Mouse (Mus musculus) kidney, postnatal 4 days (tissue): ENCODE measurements around the gene March1.

Source experiments
- DNase-seq, 2 experiments: peaks; one replicate each; pipeline ENCODE4 v3.0.0; 2021; ENCODE audit warnings: mixed read lengths in 2 of 2

The March1 gene

GRCm38 (mm10) chr8:66430639-66431038 lies 812.9 kb downstream of the March1 start:
- no peak for DNase-seq

GRCm38 (mm10) chr8:66433577-66433976 lies 815.9 kb downstream of the March1 start:
- DNase-seq = no peak

- DNase-seq = no peak
Observed at GRCm38 (mm10) chr8:66436804-66437203, 819.1 kb downstream of the March1 start.

GRCm38 (mm10) chr8:66437929-66438328 lies 820.2 kb downstream of the March1 start:
- no peak for DNase-seq

DNA sequence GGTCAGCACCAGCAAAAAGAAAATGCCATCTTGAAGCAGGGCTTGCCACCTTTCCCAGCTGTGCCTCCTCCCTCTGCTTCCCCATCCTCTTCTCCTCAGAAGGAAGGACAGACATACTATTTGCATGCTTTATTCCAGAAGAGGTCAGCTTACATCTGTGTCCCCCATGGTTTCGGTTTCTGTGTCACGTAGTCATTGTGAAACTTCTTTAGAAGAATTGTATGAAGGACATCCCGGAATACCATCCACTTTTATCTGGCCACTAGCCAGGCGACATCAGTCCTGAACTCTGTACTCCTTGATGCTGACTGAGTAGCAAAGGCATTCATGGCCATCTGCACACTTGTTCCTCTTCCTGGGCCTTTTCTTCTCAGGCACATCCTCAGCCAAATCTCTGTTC lies 820.8 kb downstream of the March1 start:
- DNase-seq = peak; percentile 8 to 9

GRCm38 (mm10) chr8:66441123-66441522 lies 823.4 kb downstream of the March1 start:
- no peak for DNase-seq

DNA sequence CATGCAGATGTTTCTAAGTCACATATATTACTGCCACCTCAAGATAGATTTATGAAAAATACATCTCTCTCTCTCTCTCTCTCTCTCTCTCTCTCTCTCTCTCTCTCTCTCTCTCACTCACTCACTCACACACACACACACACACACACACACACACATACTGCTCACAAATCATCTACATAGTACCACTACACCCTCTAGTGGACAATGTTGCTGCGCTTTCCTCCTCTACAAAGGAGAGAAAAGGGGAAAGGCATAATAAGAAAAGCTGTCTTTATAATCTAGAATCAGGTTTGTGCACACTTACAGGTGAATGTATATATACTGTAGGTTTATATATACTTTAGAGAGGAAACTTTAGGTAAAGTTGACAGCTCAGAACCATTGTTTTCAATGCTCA lies 825.1 kb downstream of the March1 start:
- peak; percentile 40 to 47 for DNase-seq

- no peak for DNase-seq
Observed at GRCm38 (mm10) chr8:66444141-66444540, 826.4 kb downstream of the March1 start.

- DNase-seq = no peak
Observed at GRCm38 (mm10) chr8:66445351-66445750, 827.7 kb downstream of the March1 start.

GRCm38 (mm10) chr8:66450691-66451090 lies 833.0 kb downstream of the March1 start:
- peak; percentile 38 to 40 for DNase-seq

- peak; percentile 4 to 7 for DNase-seq
Observed at GRCm38 (mm10) chr8:66457057-66457456, 839.4 kb downstream of the March1 start.

- no peak for DNase-seq
Observed at GRCm38 (mm10) chr8:66469821-66470220, 852.1 kb downstream of the March1 start.

DNA sequence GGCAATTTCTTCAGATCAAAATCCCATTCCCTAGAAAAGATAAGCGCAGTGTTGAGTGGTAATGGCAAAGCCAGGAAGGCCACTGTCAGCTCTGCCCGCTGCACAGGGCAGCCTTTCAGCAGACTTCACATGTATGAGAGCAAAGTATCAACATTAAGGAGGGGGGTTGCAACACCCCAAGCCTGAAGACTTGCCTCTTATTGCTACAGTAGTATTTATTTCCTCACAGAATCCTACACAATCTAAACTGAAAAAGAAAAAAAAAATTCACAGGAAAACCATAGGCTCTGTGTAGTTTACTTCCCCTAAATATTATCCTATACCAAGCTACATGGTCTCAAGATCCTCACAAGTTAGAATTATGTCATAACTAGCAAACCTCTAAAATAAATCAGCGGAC lies 859.2 kb downstream of the March1 start:
- DNase-seq = no peak

- DNase-seq = peak; percentile 82 to 87
Observed at GRCm38 (mm10) chr8:66486084-66486763, 868.5 kb downstream of the March1 start, which contains the start of gene Tma16. Tma16 (minus strand) TSS chr8:66486530.

GRCm38 (mm10) chr8:66488556-66488955 lies 870.9 kb downstream of the March1 start:
- DNase-seq = no peak

GRCm38 (mm10) chr8:66490624-66491023 lies 872.9 kb downstream of the March1 start:
- no peak for DNase-seq

GRCm38 (mm10) chr8:66494496-66494895 lies 876.8 kb downstream of the March1 start:
- no peak for DNase-seq

DNA sequence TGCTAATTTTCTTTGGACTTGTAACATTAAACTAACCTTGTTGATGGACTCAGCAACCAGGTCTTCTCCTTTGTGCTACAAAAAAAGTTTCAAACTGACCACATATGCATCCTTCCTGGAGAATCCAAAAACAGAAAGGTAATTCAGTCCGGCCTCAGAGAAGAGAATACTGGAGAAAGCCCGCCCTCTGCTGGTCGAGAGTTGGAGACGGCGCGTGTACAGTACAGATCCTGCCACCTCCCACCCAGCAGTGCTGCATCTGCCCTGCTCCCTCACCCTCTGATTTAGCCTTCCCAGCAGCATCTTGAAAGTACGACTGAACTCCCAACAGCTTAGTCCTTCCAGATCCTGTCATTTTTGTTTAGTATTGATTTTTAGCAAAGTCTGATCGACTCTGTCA lies 878.0 kb downstream of the March1 start:
- peak; percentile 87 to 88 for DNase-seq

DNA sequence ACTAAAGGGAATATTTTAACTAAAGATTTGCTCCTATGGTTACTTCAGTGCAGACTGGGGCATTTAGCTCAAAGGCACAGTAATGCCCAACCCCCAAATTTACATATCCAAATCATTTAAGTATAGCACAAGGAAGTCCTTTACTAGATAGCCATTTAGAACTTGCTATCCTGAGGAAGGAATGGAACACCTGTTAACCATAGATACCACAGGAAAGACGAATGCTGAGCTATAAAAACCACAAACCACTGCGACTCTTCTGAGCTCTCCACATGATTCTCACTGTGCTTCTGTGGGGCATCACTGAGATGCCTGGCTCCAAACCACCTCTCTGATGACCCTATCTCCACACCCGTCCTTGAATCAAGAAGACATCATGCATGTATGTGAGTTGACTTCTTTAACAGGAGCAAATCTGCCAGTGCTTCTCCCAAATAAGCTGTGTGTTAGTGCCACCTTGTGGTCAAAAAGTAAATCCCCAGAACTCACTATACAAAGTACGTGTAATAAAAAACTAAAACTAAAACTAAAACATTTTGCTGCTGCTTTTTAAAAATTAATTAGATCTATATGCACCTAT lies 879.4 kb downstream of the March1 start:
- DNase-seq = peak; percentile 27 to 28

- no peak for DNase-seq
Observed at GRCm38 (mm10) chr8:66503381-66503780, 885.7 kb downstream of the March1 start.

DNA sequence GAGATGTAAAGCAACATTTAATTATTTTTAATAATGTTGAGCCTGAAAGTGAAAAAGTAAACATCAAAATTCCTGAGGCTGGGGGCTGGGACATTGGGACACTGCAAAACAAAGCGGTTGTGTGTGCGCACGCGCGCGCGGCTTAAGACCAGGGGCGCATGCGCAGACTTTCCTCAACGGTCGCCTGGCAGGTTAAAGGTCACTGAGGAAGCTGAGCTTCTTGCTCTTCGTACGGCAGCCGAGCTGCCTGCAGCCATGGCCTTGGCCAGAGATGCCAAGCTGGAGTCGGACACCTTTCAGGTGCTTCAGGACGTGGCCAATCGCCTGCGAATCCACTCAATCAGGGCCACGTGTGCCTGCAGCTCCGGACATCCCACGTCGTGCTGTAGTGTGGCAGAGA lies 893.8 kb downstream of the March1 start, which contains the start of gene Tktl2:
TSS of gene Tktl2 (plus strand) at position 220 of the 400 bp plus-strand sequence.
- DNase-seq = no peak

DNA sequence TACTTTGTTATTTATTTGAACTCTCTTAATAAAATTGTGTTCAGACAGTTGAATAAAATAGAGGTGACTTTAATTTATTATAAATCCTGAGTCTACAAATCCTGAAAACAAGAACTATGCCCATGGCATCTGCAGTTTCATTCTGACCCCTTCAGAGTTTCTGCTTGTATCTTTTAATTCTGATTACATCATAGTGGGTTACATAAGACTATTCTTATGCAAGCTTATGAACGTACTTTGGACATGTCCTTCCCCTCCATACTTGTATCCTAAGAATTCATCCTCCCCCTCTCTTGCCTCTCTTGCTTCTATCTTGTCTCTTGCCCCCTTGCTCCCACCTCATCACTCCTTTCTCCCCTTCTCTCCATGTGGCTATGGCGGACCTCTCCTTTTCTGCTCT lies 901.4 kb downstream of the March1 start:
- DNase-seq = no peak

DNA sequence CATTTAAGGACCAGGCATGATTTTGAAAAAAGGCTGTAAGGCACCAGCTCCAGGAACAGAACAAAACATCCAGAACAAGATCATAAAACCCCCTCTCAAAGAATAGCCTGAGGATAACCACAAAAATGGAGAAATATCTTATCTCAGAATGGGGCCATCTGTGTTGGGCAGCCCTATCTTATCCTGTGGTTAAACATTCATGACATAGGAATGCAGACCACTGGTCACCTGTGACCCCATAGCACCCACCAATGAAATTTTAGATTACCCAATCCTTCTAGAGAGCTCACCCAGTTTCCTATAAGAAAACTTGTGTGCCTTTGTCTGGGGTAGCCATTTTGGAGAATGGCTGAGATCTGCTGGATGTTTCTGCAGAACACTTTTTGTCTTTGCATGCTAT lies 902.9 kb downstream of the March1 start:
- DNase-seq = no peak
